In genomic region chr5:104039154-104039932, GRCm38 (mm10) we compare ENCODE assay signal across 9 mouse cellular contexts. TPM values are rescaled to one million over a fixed set of nuclear protein-coding genes. Genes with fewer than 3 reads are reported as not detected.
DNase-seq lines count a peak whose midpoint lies in the region; ATAC-seq and TF ChIP-seq lines count a peak whose summit lies in the region.
"Had no signal": no experiment of that assay in that cellular context is flagged by ENCODE, and none has a peak within 500 bp of the region (broad histone marks: within the 10 kb centered on the region; RNA-seq: fewer than 3 reads in every experiment).

No protein-coding gene starts in this region.

- peaks cover 22% of the 10 kb centered on the region for H3K4me1 ChIP-seq in liver, adult 2 months (ENCODE audit: control insufficient read depth, insufficient read depth, low read length)
- H3K4me1 ChIP-seq in liver, embryonic 12.5 days: peaks cover 32% of the 10 kb centered on the region
- no peaks in the 10 kb centered on the region for H3K4me1 ChIP-seq in embryonic facial prominence, embryonic 10.5 days
- H3K4me1 ChIP-seq in kidney, embryonic 14.5 days (ENCODE audit: control insufficient read depth, insufficient read depth, low read length): no peaks in the 10 kb centered on the region
- H3K4me1 ChIP-seq in megakaryocyte, embryonic 14.5 days: peaks cover 20% of the 10 kb centered on the region

- no peak overlapping the region for H3K4me3 ChIP-seq in liver, adult 2 months (ENCODE audit: insufficient read depth, low read depth, low read length)
- no peak overlapping the region for H3K4me3 ChIP-seq in liver, embryonic 12.5 days
- H3K4me3 ChIP-seq in embryonic facial prominence, embryonic 10.5 days: no peak overlapping the region
- H3K4me3 ChIP-seq in kidney, embryonic 14.5 days (ENCODE audit: low read length): no peak overlapping the region
- H3K4me3 ChIP-seq in megakaryocyte, embryonic 14.5 days (replicated peaks): peak overlapping the region; percentile 44
- H3K4me3 ChIP-seq: erythroblast, embryonic 14.5 days had no signal

- no peak for TF ChIP-seq POLR2A in liver, adult 2 months (IDR thresholded peaks at IDR 0.05; ENCODE audit: extremely low read depth, insufficient read depth, low read length)

- TF ChIP-seq CTCF in liver, adult 2 months (IDR thresholded peaks at IDR 0.05; ENCODE audit: low read depth, low read length): peak; percentile 63

- no peaks in the 10 kb centered on the region for H3K27me3 ChIP-seq in liver, adult 2 months (ENCODE audit: control insufficient read depth, insufficient read depth, low read length)
- H3K27me3 ChIP-seq in liver, embryonic 12.5 days (replicated peaks): no peaks in the 10 kb centered on the region
- no peaks in the 10 kb centered on the region for H3K27me3 ChIP-seq in embryonic facial prominence, embryonic 10.5 days (replicated peaks; ENCODE audit: low read depth, poor library complexity, severe bottlenecking)
- no peaks in the 10 kb centered on the region for H3K27me3 ChIP-seq in kidney, embryonic 14.5 days (ENCODE audit: control insufficient read depth, insufficient read depth, low read length)
- peaks cover 4% of the 10 kb centered on the region for H3K27me3 ChIP-seq in megakaryocyte, embryonic 14.5 days (replicated peaks)

- DNase-seq in liver, adult 2 months (ENCODE audit: extremely low read depth, low read depth, low spot score): peak; percentile 64
- DNase-seq in adrenal gland, adult 8-10 months: peak; percentile 21
- peak; percentile 37 for DNase-seq in embryonic facial prominence, embryonic 10.5 days (ENCODE audit: low spot score)
- no peak for DNase-seq in spleen, postnatal 4 days (ENCODE audit: low spot score in 2 of 2)

- ATAC-seq in liver, embryonic 12.5 days: no peak
- 0 out of 2 replicates have a peak, but pooled peaks have one; percentile 57 for ATAC-seq in kidney, embryonic 14.5 days (ENCODE audit: low FRiP score, low TSS enrichment)

- H3K9ac ChIP-seq in liver, adult 2 months (ENCODE audit: low read depth, low read length): no peak overlapping the region
- H3K9ac ChIP-seq in liver, embryonic 12.5 days: no peak overlapping the region
- H3K9ac ChIP-seq in kidney, embryonic 14.5 days (ENCODE audit: low read depth, low read length): no peak overlapping the region

- no peaks in the 10 kb centered on the region for H3K9me3 ChIP-seq in liver, embryonic 12.5 days (replicated peaks)
- H3K9me3 ChIP-seq in embryonic facial prominence, embryonic 10.5 days: no peaks in the 10 kb centered on the region
- H3K9me3 ChIP-seq in kidney, embryonic 14.5 days (ENCODE audit: control insufficient read depth, low read length): no peaks in the 10 kb centered on the region
- H3K9me3 ChIP-seq in megakaryocyte, embryonic 14.5 days: no peaks in the 10 kb centered on the region

- H3K79me2 ChIP-seq in liver, adult 2 months (ENCODE audit: control insufficient read depth, insufficient read depth, low read length): no peaks in the 10 kb centered on the region

- WGBS in liver, adult 2 months: 67% methylated on average over 6 of the region's 6 CpGs
- WGBS in liver, embryonic 12.5 days (ENCODE audit: insufficient replicate concordance): 49% methylated on average over 6 of the region's 6 CpGs
- WGBS in embryonic facial prominence, embryonic 10.5 days: 73% methylated on average over 6 of the region's 6 CpGs
- 66% methylated on average over 6 of the region's 6 CpGs for WGBS in kidney, embryonic 14.5 days

- no peak overlapping the region for H3K4me2 ChIP-seq in liver, embryonic 12.5 days
- no peak overlapping the region for H3K4me2 ChIP-seq in kidney, embryonic 14.5 days (replicated peaks; ENCODE audit: low read depth, low read length)

- H3K27ac ChIP-seq in liver, adult 2 months (replicated peaks; ENCODE audit: insufficient read depth, low read depth, low read length): no peak overlapping the region
- no peak overlapping the region for H3K27ac ChIP-seq in liver, embryonic 12.5 days
- no peak overlapping the region for H3K27ac ChIP-seq in embryonic facial prominence, embryonic 10.5 days (replicated peaks)
- no peak overlapping the region for H3K27ac ChIP-seq in kidney, embryonic 14.5 days (ENCODE audit: low read depth, low read length)
- H3K27ac ChIP-seq: macrophage had no signal

- no peaks in the 10 kb centered on the region for H3K36me3 ChIP-seq in liver, adult 2 months (ENCODE audit: control insufficient read depth, insufficient read depth, low read length)
- H3K36me3 ChIP-seq in liver, embryonic 12.5 days: no peaks in the 10 kb centered on the region
- H3K36me3 ChIP-seq in embryonic facial prominence, embryonic 10.5 days (replicated peaks): no peaks in the 10 kb centered on the region
- no peaks in the 10 kb centered on the region for H3K36me3 ChIP-seq in kidney, embryonic 14.5 days (ENCODE audit: control insufficient read depth, insufficient read depth, low read length)
- no peaks in the 10 kb centered on the region for H3K36me3 ChIP-seq in megakaryocyte, embryonic 14.5 days (replicated peaks; ENCODE audit: low read length)

RNA-seq across cellular contexts. Expression of gene Nudt9, which starts 6.8 kb away (rescaled TPM):
- 36.6 and 40.3 TPM in 2 replicates for total RNA-seq in liver, adult 2 months (2014; rRNA removed)
- 39.7 and 48.5 TPM in 2 replicates for polyA plus RNA-seq in liver, adult 2 months (2012; rRNA removed)
- 86.3 and 88.9 TPM in 2 replicates for polyA plus RNA-seq in liver, embryonic 12.5 days (2016; fragmentation: Nextera tagmentation; extraction: Ambion mirVana)
- total RNA-seq in adrenal gland, adult 8-10 months (2022): 10 to 100 TPM; 50.5 to 60.0 (median 58.2) TPM
- 63.1 and 65.1 TPM in 2 replicates for polyA plus RNA-seq in embryonic facial prominence, embryonic 10.5 days (2016; fragmentation: Nextera tagmentation; extraction: Ambion mirVana)
- polyA plus RNA-seq in kidney, embryonic 14.5 days (2014; fragmentation: Nextera tagmentation; extraction: Ambion mirVana): 57.5 and 58.1 TPM in 2 replicates
- polyA plus RNA-seq in megakaryocyte, embryonic 14.5 days (2012; ENCODE audit: insufficient read depth, low replicate concordance): 101 and 144 TPM in 2 replicates

RNA-seq across cellular contexts. Expression of gene Hsd17b11, which starts 17.6 kb away (rescaled TPM):
- 119 and 154 TPM in 2 replicates for total RNA-seq in liver, adult 2 months (2014; rRNA removed)
- 72.7 and 78.8 TPM in 2 replicates for polyA plus RNA-seq in liver, adult 2 months (2012; rRNA removed)
- polyA plus RNA-seq in liver, embryonic 12.5 days (2016; fragmentation: Nextera tagmentation; extraction: Ambion mirVana): 1.5 and 1.7 TPM in 2 replicates
- 10 to 100 TPM; 77.7 to 87.8 (median 80.6) TPM for total RNA-seq in adrenal gland, adult 8-10 months (2022)
- polyA plus RNA-seq in embryonic facial prominence, embryonic 10.5 days (2016; fragmentation: Nextera tagmentation; extraction: Ambion mirVana): 2.1 and 2.6 TPM in 2 replicates
- polyA plus RNA-seq in kidney, embryonic 14.5 days (2014; fragmentation: Nextera tagmentation; extraction: Ambion mirVana): 7.3 and 7.9 TPM in 2 replicates
- polyA plus RNA-seq in megakaryocyte, embryonic 14.5 days (2012; ENCODE audit: insufficient read depth, low replicate concordance): 0.63 TPM in 1 of 2 replicates, not detected in the other

RNA-seq across cellular contexts. Expression of gene Gm17660, which starts 38.1 kb away (rescaled TPM):
- not detected in 2 replicates for total RNA-seq in liver, adult 2 months (2014; rRNA removed)
- polyA plus RNA-seq in liver, adult 2 months (2012; rRNA removed): not detected in 2 replicates
- polyA plus RNA-seq in liver, embryonic 12.5 days (2016; fragmentation: Nextera tagmentation; extraction: Ambion mirVana): not detected in 2 replicates
- total RNA-seq in adrenal gland, adult 8-10 months (2022): not detected
- polyA plus RNA-seq in embryonic facial prominence, embryonic 10.5 days (2016; fragmentation: Nextera tagmentation; extraction: Ambion mirVana): not detected in 2 replicates
- not detected in 2 replicates for polyA plus RNA-seq in kidney, embryonic 14.5 days (2014; fragmentation: Nextera tagmentation; extraction: Ambion mirVana)
- not detected in 2 replicates for polyA plus RNA-seq in megakaryocyte, embryonic 14.5 days (2012; ENCODE audit: insufficient read depth, low replicate concordance)
- polyA plus RNA-seq: erythroblast, embryonic 14.5 days; macrophage had no signal

Comparison
In these comparisons a context has a peak if more than half of its experiments do, and no peak if none do; other contexts are left out.
1. DNase-seq: peak in liver, adult 2 months (single experiment), adrenal gland, adult 8-10 months (single experiment) and embryonic facial prominence, embryonic 10.5 days (single experiment); none in spleen, postnatal 4 days (0 of 2).